Mouse (Mus musculus) forelimb bud, embryonic 11.5 days (tissue): ENCODE measurements around the gene Fbrs.
A peak's percentile ranks its signal among the peaks of the same experiment; 100 is the strongest.
"Not testable (repeated sequence)": the region's sequence is repeated elsewhere in the genome, so short reads cannot be mapped to it uniquely, and the experiment has no call there.

Source experiments
- DNase-seq: peaks from one replicate; pipeline ENCODE4 v3.0.0-alpha.2; 2012; ENCODE audit warnings: low read depth, low spot score

The Fbrs gene

DNA sequence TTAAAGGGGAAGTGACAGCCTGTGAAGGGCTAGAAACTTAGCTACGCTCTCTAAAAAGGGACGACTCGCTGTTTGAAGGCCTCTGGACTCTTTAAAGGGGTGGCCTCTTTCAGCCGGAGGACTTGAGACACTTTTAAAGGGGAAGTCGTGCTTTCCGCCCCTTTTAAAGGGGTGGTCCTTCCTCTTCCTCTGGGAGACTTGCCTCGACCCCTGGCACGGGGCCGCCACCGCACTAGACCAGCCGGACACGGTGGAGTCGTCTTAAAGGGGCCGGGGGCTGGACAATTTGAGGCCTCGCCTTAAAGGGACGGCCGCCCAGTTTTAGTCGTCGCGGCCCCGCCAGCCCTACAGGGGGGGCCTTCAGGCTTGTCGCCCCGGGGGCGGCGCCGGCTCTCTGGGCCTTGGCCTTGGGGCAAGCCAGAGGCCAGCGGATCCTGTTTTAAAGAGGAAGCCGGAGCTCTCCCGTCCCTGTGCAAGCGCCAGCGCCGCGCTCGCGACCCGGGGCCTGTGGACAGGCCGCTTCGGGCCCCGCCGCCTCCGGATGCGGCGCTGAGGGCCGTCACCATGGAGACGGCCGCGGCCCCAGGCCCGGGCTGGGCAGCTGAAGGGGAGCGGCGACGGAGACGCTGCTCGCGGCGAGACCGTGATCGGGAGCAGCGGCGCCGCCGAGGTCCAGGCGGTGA is at the start of gene Fbrs:
Fbrs (plus strand) TSS at position 565 of the 683 bp plus-strand sequence.
- peak; percentile 96 for DNase-seq

- DNase-seq, result no peak
Measured at GRCm38 (mm10) chr7:127435206-127435605, 43.8 kb upstream of the Fbrs start.

GRCm38 (mm10) chr7:127437724-127438123 is 41.3 kb upstream of the Fbrs start:
- no peak for DNase-seq

DNA sequence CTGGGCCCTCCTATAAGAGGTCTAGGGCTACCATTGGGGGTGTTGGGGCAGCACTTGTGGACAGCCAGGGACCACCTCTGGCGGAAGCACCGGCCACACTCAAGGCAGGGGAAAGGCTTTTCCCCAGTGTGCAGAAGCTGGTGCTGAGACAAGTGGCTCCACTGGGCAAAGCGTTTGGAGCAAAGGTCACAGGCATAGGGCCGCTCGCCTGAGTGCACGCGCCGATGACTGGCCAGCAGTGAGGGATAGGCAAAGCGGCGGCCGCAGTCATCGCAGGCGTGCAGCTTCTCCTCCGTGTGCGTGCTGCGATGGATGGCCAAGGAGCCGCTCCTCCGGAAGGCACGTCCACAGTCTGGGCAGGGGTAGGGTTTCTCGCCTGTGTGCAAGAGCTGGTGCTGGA is 35.0 kb upstream of the Fbrs start:
- DNase-seq, result no peak

- peak; percentile 97 for DNase-seq
Measured at GRCm38 (mm10) chr7:127448521-127449300, 30.3 kb upstream of the Fbrs start, which contains the start of gene Zfp689. Zfp689 (minus strand) TSS chr7:127449158.

GRCm38 (mm10) chr7:127449966-127450365 is 29.0 kb upstream of the Fbrs start:
- DNase-seq, result no peak

DNA sequence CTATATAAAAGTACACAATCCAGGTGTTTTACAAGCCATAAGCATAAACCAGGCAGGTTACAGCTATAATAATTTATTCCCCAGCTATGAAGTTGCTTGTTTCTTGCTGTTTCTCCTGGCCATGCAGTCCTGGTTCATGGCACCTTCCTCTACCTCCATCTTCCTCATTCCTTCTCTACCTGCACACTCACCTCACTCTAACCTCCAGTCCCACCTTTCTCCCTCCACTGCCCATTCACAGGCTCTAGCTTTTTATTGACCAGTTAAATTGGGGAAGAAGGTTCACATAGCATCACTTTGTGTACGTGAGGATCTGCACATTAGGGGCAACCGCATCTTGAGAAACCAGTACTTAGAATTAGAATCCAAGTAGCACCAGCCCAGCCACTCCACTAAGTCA is 25.9 kb upstream of the Fbrs start:
- DNase-seq, result no peak

DNA sequence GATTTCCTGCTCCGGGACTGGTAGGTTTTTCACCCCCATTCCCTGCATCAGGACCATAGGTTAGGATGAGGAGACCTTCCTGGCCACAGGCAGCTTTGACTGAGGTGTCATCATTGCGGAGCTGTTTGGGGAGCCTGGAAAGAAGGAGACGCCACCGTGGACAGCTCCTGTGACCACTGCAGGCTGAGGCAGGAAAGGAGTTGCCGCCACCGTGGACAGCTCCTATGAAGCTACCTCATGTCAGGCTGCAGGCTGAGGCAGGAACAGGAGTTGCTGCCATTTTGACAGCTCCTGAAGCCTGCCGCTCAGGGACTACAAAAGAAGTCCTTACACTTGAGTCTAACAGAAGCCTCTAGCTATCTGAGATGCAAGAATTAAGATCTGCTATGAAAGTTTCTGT is 24.1 kb upstream of the Fbrs start:
- no peak for DNase-seq

DNA sequence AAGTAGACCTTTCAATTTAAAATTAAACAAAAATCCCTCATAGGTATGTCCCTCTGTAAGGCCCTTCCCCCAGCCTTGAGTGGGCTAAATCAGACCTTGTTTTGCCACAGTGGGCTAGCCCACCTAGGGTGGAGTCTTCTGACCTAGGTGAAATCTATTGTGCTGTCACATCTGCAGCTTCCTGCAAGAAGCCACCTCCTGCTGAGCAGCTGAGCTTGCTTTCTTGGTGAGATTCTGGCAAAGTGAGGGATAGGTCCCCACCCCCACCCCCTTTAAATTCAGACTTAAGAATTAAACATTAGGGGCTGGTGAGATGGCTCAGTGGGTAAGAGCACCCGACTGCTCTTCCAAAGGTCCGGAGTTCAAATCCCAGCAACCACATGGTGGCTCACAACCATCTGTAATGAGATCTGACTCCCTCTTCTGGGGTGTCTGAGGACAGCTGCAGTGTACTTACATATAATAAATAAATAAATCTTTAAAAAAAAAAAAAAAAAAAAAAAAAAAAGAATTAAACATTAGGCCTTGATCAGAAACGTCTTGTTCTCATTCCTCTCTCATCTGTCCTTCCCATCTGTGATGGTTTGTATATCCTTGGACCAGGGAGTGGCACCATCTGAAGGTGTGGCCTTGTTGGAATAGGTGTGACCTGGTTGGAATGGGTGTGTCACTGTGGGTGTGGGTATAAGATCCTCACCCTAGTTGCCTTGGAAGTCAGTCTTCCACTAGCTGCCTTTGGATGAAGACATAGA is 20.5 kb upstream of the Fbrs start:
- DNase-seq, result not testable (repeated sequence)

DNA sequence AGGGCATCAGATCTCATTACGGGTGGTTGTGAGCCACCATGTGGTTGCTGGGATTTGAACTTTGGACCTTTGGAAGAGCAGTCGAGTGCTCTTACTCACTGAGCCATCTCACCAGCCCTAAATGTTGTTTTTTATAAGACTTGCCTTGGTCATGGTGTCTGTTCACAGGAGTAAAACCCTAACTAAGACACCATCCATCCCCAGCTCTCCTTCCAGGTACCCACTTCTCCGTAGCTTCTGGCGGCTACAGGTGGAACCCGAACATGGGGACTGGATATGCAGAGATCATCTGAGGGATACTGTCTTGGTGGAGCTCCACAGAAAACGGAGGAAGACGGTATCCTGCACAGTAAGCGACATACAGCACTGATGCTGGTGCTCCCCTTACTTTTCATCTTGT is 19.7 kb upstream of the Fbrs start, which contains the start of gene Prr14:
Prr14 (plus strand) TSS at position 301 of the 400 bp plus-strand sequence.
- DNase-seq, result not testable (repeated sequence)

- no peak for DNase-seq
Measured at GRCm38 (mm10) chr7:127465191-127465590, 13.8 kb upstream of the Fbrs start.

- DNase-seq, result not testable (repeated sequence)
Measured at GRCm38 (mm10) chr7:127465670-127466069, 13.3 kb upstream of the Fbrs start.

- no peak for DNase-seq
Measured at GRCm38 (mm10) chr7:127466606-127467005, 12.4 kb upstream of the Fbrs start.

- DNase-seq, result no peak
Measured at GRCm38 (mm10) chr7:127470011-127470715, 8.8 kb upstream of the Fbrs start.

DNA sequence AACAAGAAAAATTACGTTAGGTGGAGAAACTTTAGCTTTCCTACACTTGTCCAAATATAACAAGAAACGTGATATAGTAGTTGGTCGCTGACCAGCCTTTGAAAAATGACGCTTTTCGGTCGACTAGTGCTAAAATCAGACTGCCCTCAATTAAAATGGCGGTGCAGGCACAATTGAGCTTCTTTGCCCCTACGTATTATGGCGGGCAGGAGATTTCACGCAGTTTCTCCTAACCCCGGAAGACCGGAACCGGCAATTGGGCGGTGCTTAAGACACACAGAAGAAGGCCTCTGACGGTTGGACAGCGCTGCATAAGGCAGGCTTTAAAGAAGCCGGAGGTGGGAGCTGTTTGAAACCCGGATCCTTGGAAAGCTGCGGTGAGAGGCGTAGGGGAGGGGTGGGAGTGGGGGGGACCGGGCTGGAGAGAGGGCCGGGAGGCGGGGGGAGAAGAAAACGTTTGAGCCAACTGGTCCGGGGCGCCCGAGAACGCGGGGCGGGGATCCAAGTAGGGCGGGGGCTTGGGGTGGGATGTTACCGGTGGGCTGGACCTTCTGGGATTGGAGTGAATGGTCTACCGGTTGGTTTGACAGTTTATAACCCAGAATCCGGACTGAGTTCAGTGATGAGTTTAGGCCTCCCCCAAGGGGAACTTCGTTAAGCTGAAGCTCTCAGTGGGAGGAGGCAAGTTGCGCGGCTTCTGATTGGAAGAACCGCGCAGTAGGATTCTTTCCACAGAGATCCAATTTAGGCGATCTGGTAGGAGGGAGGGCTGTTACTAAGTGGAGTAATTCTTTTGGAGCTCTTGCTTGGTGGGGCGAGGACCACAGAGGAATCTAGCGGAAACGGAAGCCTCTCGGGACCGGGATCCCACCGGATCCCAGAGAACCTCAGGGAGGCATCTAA is 8.0 kb upstream of the Fbrs start:
- peak; percentile 96 for DNase-seq

- no peak for DNase-seq
Measured at GRCm38 (mm10) chr7:127471646-127472010, 7.4 kb upstream of the Fbrs start.

DNA sequence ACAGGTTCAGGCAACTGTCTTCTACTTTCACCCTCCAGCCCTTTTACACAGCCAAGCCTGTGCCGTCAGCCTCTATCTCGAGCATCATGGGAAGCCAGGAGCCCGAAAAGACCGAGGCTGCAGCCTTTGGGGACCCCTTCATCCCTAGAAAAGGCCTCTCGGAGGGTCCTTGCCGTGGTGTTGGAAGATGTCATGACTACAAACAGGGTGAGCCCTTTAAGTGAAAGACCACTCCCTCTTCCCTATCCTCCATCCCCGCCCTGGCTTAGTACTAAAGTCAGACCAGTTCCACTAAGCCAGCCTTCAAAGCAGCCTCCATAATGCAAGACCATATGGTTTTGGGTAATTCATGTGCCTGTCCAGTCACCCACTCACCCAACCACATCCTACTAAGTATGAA is 6.9 kb upstream of the Fbrs start:
- no peak for DNase-seq

DNA sequence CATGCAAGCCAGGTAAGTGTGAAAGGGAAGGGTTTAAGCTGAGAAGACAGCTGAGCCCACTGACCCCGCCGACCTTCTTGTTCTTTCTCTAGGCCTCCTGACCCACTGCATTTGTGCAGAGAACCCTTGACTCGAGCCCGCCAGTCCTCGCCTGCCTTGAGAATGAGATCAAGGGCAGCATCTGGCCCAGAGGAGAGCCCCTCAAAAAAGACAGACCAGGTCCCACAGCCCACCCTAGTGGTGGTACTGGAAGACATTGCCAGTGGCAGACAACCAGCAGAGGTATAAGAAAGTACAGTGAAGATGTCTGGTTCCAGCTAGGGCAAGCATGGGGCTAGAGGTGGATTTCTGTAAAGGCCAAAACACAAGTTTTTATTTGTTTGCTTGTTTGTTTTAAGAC is 5.3 kb upstream of the Fbrs start:
- no peak for DNase-seq

- no peak for DNase-seq
Measured at GRCm38 (mm10) chr7:127474378-127475070, 4.5 kb upstream of the Fbrs start.

DNA sequence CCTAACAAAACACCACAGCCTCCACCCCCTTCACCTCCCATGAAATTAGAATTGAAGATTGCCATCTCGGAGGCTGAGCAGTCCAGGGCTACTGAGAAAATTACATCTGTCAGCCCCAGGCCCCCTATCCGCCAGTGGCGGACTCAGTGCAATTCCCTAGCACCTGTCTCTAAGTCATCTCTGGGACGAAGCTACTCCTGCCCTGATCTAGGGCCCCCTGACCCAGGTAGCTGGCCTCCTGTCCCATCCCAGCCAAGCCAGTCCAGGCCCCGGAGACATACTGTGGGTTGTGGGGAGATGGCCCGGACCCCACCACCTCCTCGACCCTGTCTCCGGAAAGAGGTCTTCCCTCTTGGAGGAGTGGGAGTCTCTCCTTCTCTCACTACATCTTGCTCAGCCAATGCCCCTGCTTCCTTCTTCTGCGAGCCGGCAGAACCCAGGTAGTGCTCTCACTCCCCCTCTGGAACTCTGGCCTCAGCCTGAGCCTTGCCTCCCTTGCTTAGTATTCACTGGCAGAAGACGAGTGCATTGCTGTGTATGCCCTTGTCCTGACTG is 3.7 kb upstream of the Fbrs start:
- no peak for DNase-seq
